Mouse (Mus musculus) hindlimb bud, embryonic 11.5 days (tissue): ENCODE results near the gene Tspyl3.

ENCODE experiments used
- DNase-seq: peaks from one replicate; pipeline ENCODE4 v3.0.0-alpha.2; 2012; ENCODE audit warnings: low read depth, low spot score; ENCODE audit errors: extremely low spot score

Gene Tspyl3

DNA sequence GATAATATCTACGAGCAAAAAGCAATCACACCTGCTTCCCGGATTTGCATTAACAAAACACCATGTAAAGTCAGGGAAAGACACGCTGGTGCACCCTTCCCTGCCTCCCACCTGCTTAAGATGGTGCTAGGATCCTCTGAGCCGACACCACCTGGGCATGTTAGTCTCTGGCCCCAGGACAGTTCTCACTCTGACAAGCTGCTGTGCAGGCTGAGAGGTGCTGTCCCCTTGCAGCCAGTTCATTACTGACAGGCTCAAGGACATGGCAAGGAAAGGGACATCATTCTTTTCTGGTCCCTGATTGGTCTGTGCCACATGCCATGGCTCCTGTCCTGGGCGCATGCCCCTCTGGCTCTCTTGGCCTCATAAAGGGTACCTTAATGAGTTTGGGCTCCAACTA, 3.3 kb upstream of the Tspyl3 start:
- DNase-seq, result no peak

DNA sequence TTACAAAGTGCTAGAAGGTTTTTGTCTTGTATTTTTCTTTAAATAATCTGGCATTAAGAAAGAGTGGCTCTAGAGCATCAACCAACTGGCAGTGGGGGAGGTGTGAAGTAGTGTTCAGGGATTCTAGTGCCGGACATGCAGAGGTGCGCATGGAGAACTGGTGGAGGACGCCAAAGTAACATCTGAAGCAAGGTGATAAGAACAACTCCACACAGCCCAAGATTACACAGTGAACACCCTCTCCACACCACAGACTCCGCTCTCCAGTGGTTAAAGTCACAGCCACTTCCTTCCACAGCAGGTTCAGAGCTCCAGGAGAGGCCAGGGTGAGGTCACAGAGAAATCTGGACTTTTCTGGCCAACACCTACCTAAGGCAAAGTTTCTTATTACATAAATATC, 2.7 kb upstream of the Tspyl3 start:
- no peak for DNase-seq

DNA sequence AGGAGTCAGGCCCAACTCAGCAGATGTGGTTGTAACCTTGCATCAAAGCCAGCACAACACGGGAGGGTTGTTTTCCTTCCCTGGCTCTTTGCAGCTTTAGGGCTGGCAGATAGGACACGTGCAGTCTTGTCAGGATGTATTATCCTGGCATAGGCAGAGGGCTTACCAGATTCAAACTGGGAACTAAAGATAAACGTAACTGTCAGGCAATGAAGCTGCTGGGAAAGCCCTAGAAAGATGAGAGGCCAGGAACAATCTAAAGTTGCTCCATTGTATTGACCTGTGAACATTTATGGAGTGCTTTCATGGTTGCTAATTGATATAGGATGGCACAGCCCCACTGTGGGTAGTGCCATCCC, 333 bp upstream of the Tspyl3 start:
- no peak for DNase-seq

DNA sequence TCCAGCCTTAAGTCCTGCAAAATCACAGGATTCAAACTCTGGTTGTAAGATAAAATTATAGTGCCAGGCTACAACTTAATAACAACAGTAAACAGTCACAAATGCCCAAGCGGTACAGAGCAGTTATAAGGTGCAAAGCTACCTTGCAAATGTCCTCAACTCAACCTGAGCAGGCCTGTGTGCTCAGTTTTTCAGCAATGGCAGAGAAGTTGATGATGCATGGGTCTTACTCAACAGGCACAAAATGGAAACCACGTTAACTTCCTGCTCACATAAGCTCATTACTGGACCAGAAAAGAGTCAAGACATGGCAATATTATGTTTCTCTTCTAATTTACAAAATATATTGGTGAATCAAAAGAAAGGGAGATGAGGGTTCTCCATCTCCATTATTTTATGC, 2.7 kb downstream of the Tspyl3 start:
- DNase-seq, result no peak

DNA sequence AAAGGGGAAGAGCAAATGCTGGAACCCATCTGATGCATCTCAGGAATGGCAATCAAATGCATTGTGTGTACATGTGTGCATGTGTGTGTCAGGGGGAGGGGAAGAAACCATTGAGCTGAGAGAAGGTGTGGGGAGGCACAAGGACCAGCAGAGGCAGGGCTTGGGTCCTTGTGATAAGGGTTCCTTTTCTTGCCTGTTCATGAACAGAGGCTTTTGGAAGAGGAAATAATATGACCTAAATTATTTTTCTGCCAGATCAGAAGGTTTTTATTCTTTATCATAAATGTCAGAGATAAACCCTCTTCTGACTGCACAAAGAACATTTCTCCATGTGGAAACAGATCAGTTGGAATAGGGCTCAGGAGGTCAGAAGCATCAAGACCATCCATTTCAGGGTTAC, 3.1 kb downstream of the Tspyl3 start:
- DNase-seq, result no peak

DNA sequence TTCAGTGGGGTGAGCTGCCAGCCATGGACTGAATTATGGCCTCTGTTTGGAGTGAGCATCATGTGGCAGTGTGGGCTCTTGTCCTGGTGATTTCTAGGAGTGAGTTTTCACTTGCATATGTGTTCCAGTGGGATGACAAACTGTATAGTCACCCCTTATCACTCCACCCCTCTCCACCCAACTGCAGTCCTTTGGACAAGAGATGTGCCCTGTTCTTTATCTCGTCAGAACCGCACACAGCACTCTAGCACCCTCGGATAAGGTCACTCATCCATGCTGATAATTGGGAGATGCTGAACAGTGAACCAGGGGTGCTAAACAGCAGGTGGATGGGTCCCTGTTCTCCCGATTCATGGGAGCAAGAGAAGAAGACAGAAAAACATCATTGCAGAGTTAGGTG, 3.6 kb downstream of the Tspyl3 start:
- no peak for DNase-seq

DNA sequence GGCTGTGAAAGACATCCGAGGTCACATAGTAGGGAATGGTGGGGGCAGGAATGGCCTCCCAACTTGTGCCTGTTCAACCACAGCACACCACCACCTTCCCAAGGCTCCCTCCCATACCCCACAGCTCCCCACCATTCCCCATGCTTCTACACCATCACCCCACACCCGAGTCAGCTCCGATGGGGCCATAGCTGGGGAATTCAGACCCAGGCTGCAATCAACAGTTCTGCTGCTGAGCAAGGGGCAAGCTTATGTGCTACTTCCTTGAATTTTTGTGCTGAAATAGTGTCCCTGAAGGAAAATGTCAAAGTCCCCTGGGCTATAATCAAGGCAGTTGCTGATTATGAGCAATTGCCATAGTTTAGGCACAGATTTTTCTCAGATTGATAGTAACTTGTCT, 6.7 kb downstream of the Tspyl3 start:
- DNase-seq, result no peak

DNA sequence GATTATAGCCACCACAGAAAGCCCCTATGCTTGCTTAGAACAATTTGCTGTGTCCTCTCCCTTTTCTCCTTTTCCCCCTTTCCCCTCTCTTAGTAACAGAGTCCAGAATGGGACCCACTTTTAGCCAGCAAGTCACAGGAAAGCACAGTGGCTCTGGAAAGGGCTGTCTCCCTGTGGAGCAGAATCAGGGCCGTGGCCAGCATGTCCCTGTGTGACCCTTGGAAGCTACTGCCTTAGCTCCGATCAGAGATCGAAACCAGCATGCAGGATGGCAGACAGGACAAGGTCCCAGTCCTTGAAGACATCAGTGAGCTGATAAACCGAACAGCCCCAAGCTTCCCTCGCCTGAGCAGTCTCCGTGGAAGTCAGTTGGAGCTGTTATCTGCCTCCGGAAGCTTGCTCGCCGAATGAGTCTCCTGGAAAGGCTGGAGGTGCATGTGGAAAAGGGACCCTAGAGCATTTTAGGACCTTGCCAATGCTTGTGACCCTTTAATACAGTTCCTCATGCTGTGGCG, 7.4 kb downstream of the Tspyl3 start:
- no peak for DNase-seq

DNA sequence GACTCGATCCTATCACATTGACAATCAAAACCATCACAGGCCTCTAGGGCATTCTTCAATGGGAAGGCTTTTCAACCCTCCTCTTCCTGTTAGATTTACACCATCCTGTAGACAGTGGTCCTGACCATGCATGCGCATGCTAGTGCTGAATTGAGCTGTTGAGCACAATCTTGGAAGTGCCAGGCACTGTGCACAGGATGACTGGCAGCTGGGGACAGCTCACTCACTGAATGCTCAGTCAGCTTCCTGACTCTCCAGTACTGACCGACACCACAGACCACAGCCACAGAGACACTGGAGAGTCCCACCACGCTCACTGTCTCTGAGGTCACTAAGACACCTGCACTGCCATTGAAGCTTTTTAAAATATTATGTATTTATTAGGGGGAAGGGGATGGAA, 9.8 kb downstream of the Tspyl3 start:
- no peak for DNase-seq

DNA sequence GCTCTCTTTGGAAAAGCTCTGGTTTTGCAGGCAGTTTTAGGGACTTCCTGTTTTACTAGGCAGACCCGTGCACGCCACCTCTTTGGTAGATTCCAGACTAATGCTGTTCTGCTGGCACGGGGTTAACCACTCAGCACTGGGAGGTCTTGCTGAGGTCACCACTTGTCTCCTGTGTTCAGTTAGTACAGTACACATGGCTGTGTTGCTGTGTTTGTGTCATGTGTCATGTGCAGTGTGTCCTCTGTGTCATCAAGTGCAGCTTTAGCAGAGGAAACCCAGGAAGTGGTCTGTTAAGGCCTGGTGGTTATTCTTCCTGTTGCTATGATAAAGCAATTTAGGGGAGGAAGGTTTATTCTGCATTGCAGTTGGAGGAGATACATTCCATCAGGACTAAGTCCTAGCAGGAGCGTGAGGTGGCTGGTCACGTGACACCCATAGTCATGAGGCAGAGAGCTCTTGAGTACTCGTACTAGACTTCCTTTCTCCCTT, 10.4 kb downstream of the Tspyl3 start:
- DNase-seq, result no peak

DNA sequence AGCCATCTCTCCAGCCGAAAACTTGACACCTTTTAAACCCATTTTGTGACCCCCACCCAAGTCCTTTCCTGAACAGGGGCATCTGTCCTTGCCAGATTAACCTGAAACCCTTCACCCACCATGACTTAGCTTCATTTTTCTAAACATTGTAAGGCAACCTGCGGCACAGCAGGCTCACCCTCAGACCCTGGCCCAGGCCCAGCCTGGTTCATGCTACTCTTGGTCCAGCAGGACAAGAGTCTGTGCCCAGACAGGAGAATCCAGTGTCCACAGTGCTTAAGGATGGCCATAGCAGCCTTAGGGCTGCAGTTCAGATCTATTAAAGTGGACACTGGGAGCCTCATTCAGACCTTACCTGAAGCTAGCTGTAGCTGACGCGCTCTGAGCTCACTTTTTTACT, 11.9 kb downstream of the Tspyl3 start:
- DNase-seq, result no peak

DNA sequence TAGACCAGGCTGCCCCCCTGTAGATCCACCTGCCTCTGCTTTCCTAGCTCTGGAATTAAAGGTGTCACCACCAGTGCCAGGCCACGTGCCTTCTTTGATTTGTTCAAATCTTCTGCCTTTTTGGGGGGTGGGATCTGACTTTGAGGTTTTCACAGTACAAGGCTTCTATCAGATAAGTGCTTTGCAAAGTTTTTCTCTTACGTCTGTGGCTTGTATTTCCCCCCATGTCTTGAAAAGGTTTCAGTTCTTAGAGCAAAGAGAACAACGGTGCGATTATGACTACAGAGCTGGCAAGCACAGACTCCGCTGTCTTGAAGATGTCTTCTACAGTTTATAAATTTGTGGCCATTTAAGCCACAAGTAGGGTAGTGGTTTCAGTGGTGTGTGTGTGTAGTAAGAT, 13.8 kb downstream of the Tspyl3 start:
- no peak for DNase-seq

DNA sequence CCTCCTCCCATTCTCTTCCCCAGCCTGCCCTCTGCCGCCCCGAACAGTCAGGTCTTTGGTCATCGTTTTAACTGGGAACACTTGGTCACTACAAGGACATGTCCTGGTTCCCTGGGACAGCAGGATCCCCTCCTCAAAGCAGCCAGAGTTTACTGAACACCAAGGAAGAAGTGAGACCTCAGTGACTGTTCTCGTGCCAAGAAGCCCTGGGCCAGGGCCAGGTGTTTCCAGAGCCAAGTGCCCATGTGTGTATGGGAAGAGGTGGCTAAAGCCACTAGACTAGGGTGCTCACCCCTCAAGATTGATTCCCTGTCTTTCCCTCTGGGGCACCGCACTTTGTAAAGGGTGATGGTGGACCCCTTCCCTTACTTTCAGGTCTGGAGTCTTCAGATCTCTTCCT, 16.0 kb downstream of the Tspyl3 start:
- no peak for DNase-seq

DNA sequence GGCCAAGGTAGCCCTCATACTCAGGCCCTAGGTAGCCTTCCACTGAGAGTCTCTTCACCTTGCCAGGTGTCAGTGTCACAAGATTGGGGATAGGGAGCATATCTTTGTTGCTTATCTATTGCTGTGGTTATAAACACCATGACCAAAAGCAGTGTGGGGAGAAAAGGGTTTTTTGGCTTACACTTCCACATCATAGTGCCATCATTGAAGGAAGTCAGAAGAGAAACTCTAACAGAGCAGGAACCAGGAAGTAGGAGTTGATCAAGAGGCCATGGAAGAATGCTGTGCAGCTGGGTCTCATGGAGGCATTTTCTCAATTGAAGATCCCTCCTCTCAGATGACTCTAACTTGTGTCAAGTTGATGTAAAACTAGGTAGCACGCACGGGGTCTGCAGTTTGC, 17.1 kb downstream of the Tspyl3 start:
- DNase-seq, result no peak

DNA sequence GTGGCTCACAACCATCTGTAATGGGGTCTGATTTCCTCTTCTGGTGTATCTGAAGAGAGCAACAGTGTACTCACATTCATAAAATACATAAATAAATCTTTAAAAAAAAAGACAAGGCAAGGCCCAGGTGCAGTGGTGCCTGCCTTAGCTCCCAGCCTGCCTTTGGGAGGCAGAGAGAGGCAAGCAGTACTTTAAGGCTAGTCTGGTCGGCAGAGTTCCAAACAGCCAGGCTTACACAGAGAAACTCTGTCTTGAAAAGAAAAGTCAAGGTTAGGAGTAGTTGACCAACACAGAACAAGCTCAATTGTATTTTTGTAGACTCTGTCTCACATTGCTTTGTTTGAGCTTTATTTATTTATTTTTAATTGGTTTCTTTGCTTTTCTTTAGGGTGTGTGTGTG, 22.5 kb downstream of the Tspyl3 start:
- DNase-seq, result no peak

DNA sequence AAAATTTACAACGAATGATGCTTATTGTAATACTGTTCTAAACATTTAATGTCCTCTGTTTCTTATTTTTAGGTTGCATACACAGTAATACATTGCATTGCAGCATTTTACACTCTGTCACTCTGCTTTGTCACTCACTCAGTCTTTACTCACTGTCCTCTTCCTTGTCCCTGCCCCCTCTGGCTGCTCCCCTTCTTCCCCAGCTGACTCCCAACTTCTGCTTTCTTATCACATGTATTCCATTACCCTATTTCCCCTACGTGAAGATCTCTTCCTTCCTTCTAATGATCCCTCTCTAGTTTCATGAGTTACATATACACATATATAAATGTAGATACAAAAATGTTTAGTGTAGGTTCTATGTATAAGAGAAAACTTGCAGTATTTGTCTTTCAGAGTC, 26.1 kb downstream of the Tspyl3 start:
- no peak for DNase-seq

DNA sequence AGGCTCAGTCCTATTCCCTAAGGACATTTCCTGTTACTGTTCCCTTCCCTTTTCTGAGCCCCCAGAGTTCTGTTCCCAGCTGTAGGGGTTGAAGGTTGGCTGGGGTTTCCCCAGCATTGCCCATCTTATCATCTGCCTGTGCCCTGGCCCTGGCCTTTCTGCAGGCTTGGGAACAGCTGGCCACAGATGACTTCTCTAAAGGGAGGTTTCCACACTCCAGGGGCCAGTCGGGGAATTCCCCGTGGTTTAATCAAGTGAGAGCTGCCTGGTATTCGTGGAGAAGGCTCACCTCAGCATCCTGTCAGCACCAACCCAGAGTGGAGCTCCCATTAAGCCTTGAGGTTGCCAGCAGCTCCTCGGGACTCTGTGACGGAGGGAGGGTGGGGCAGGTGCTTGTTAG, 26.8 kb downstream of the Tspyl3 start:
- no peak for DNase-seq

DNA sequence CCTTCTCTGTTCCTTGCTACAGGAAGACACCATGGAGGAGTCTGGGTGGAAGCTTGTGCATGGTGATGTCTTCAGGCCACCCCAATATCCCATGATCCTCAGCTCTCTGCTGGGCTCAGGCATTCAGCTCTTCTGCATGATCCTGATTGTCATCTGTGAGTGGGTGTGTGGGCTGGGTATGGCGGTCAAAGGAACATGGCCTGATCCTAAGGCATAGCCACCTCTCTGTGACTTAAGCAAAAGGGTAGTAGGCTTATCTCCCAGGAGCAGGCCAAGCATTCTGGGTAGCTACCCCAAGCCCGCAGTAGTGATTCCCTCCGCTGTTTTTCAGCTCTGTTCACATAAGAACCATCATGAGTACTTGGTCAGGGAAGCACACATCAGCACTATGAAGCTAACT, 31.0 kb downstream of the Tspyl3 start:
- DNase-seq, result no peak

DNA sequence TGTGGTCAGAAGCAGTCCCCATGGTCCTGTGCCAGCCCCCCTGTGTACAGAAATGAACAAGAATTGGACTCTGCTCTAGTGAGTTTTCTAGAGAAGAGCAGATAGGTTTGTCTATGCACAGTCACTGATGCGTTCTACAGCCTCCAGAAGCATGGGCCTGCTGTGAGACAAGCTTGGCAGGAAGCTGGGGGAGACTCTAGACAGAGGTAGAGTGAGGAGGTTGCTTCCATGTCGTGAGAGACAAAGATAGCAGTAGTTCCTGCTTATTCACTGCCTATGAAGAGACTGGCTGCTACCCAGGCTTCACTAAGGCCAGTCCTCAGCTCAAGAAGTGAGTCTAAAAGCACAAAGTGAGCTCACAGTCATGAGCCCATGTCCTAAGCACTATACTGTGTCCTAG, 34.0 kb downstream of the Tspyl3 start:
- no peak for DNase-seq

DNA sequence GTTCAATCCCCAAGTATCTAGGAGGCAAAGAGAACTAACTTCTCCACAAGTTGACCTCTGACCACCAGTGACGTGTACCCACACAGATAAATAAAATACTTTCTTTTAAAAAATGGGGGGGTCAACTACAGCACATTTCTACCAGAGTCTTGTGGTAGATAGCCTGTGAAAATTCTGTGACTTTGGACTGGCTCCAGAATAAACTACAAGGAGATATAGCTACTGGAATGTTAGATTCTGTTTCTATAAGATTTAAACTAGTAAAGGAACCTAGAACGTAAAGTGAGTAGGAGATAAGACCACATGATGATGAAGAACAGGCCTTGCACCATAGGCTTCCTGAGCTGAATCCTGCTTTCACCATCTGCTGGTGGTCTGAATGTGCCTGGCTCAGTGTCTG, 37.4 kb downstream of the Tspyl3 start:
- no peak for DNase-seq

DNA sequence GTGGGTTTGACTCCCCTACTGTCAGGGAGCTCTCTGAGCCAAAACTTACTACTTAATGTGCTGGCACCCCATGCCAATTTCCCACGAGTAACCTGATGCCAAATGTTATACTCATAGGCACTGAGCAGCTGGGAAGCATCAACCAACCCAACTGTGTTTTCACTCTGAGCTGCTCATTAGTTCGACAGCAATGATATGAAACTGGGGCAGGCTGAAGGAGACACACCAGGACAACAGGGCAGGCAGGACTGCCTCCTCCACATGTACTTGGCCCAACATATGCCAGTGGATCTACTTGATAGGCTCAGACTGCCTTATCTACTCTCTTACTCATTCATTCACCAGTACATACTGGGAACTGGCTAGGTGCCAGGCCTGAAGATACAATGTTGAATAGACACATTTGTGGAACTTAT, 39.1 kb downstream of the Tspyl3 start:
- DNase-seq, result no peak

DNA sequence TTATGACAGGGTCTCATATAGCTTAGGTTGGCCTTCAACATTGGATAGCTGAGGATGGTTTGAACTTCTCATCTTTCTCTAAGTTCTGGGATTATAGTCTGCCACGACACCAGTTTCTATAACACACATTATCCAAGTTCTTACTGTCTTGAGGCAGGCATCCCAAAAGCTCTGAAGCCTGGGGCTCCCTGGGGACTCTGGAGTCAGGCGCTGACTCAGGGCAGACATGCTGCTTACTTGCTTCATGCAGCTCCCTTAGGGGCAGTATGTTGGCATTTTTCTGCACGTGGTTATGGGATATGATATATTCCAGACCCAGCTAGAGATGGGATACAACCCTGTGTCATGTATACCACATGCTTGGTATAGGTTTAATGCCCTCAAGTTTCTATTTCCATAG, 45.3 kb downstream of the Tspyl3 start:
- DNase-seq, result no peak

DNA sequence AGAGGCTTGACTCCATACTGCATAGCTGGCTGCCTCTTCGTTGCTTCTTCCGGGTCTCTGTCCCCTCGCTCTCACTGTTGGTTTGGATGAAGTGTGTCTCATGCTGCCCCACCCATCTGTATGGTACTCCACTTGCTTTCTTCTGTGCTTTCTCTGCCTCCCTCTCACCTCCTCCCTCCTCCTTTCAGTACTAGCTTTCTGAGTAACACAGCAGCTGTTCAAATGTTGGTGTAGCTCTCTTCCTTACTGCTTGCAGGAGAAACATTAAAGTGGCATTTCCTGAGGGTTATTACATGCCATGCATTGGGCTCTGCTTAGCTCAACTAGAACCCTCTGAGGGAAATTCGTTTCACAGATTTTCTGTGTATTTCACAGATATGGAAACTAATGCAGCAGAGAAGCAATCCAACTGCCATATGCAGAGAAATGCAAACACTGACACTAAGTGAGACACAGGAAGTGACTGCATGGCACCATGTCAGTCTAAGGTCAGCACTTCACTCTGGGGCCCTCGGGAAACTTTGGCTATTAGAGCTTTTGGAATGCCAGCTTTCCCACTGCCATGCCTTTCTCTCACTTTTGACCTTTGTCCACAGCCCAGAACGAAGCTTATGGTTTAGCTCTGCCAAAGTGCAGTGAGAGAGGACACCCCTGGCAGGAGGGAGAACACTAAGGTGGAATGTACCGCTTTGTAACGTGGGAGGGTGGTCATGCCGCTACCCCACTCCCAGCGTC, 45.9 kb downstream of the Tspyl3 start:
- DNase-seq, result no peak
